Mouse (Mus musculus): ENCODE data around the gene Srd5a3. TPM values are rescaled to one million over a fixed set of nuclear protein-coding genes. Genes with fewer than 3 reads are reported as not detected.

Srd5a3 gene
- total and polyA plus RNA-seq, 3 experiments, result 25.5 to 358 (median 30.4) TPM

GRCm38 (mm10) chr5:76152956-76153355 is 12.9 kb downstream of the Srd5a3 start:
- no peak for DNase-seq

- no peak for DNase-seq
Measured at GRCm38 (mm10) chr5:76153430-76153829, 13.4 kb downstream of the Srd5a3 start.

GRCm38 (mm10) chr5:76154434-76155165 is 14.5 kb downstream of the Srd5a3 start:
- DNase-seq, result no peak

GRCm38 (mm10) chr5:76159555-76159954 is 19.5 kb downstream of the Srd5a3 start:
- DNase-seq, result no peak

- DNase-seq, result no peak
Measured at GRCm38 (mm10) chr5:76160086-76160485, 20.0 kb downstream of the Srd5a3 start.

GRCm38 (mm10) chr5:76161491-76161890 is 21.4 kb downstream of the Srd5a3 start:
- no peak for DNase-seq

- DNase-seq, result no peak
Measured at GRCm38 (mm10) chr5:76162926-76163325, 22.9 kb downstream of the Srd5a3 start.

- DNase-seq, result no peak
Measured at GRCm38 (mm10) chr5:76163828-76164390, 23.8 kb downstream of the Srd5a3 start.

GRCm38 (mm10) chr5:76164827-76165226 is 24.8 kb downstream of the Srd5a3 start:
- no peak for DNase-seq

GRCm38 (mm10) chr5:76170522-76170921 is 30.5 kb downstream of the Srd5a3 start:
- no peak for DNase-seq

- DNase-seq, result no peak
Measured at GRCm38 (mm10) chr5:76171039-76171438, 31.0 kb downstream of the Srd5a3 start.

- DNase-seq, result no peak
Measured at GRCm38 (mm10) chr5:76175051-76175450, 35.0 kb downstream of the Srd5a3 start.

GRCm38 (mm10) chr5:76176411-76176810 is 36.3 kb downstream of the Srd5a3 start:
- no peak for DNase-seq

- no peak for DNase-seq
Measured at GRCm38 (mm10) chr5:76176841-76177240, 36.8 kb downstream of the Srd5a3 start.

- no peak for DNase-seq
Measured at GRCm38 (mm10) chr5:76177664-76178063, 37.6 kb downstream of the Srd5a3 start.

- no peak for DNase-seq
Measured at GRCm38 (mm10) chr5:76179171-76179570, 39.1 kb downstream of the Srd5a3 start.

- DNase-seq, result no peak
Measured at GRCm38 (mm10) chr5:76179791-76180190, 39.7 kb downstream of the Srd5a3 start.

- DNase-seq, result no peak
Measured at GRCm38 (mm10) chr5:76182326-76182725, 42.3 kb downstream of the Srd5a3 start.

- no peak for DNase-seq
Measured at GRCm38 (mm10) chr5:76183043-76183749, 43.1 kb downstream of the Srd5a3 start.

- DNase-seq, result peak; percentile 98
Measured at GRCm38 (mm10) chr5:76183750-76184261, 43.7 kb downstream of the Srd5a3 start, which contains the start of gene Tmem165. Gene Tmem165 (plus strand): TSS chr5:76183880.

GRCm38 (mm10) chr5:76184286-76185080 is 44.4 kb downstream of the Srd5a3 start:
- DNase-seq, result peak; percentile 90

GRCm38 (mm10) chr5:76187885-76188284 is 47.8 kb downstream of the Srd5a3 start:
- no peak for DNase-seq
